Mouse (Mus musculus) cerebellum, adult 18-20 months (tissue): Measurements from ENCODE around the gene Chd2.
A peak's percentile ranks its signal among the peaks of the same experiment; 100 is the strongest.
"Not testable (repeated sequence)": the region's sequence is repeated elsewhere in the genome, so short reads cannot be mapped to it uniquely, and the experiment has no call there.

Source experiments
- DNase-seq, 2 experiments: peaks; one replicate each; pipeline ENCODE4 v3.0.0; 2021

Chd2 gene

DNA sequence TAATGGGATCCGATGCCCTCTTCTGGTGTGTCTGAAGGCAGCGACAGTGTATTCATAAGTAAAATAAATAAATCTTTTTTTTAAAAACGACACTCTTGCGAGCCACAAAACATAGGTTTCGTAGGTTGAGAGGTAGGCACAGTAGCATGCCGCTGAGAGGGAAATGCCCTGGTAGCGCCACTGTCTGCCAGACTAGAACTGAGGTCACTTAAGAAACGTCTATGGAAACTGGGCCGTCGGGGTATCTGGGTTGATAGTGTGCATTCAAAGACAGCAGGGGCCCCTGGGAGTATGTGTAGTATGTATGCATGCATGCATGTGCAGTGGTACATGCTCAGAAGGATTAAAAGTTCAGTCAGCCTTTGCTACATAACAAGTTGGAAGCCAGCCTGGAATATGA lies 21.4 kb downstream of the Chd2 start:
- DNase-seq = no peak

DNA sequence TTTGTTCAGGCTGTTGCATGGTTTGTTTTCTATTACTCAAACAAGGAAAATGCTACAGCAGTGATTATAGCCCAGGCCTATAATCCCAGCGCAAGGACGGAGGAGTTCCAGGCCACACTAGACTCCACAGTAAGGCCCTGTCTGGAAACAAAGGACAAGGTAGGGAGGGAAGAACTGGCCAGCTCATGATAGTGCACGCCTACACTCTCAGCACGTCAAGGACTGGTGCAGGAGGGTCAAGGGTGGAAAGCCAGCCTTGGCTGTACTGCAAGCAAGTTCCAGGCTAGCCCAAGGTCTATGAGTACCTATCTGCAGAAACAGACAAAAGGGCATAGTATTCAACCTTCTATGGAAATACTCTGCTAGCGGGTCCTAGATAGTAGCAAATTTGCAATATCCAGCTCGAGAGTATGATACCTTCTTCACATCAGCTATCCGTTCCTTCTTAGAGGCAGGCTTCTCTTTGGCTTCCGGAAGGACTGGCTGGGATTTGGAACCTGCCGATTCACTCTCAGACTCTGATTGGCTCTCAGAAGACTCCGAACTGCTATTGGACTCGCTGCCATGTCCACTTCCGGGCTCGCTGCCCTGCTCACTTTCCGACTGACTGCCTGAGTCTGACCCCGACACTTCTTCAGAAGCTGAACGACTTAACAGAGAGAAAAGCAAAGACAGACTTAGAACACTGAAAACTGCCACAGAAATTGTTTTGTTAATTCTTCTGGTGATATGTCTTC lies 22.4 kb downstream of the Chd2 start:
- no peak for DNase-seq

GRCm38 (mm10) chr7:73518373-73518980 lies 23.2 kb downstream of the Chd2 start:
- not testable (repeated sequence) for DNase-seq

- no peak for DNase-seq
Measured at GRCm38 (mm10) chr7:73517432-73518054, 24.1 kb downstream of the Chd2 start.

DNA sequence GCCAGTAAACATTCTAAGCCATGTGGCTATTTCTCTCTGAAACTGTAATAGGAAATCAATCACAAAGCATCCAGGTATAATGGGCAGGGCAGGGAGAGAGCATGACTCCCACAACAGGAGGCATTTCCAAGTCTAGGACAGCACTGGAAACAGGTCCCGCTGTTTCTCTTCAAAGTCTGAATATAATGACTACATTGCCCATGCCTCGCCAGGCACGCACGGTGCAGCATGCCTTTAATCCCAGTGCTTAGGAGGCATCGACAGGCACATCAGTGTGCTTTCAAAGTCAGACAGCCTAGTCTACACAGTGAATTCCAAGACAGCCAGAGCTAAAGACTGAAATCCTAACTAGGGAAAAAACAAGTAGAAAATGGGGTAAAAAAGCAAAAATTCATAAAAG lies 24.8 kb downstream of the Chd2 start:
- DNase-seq = no peak

DNA sequence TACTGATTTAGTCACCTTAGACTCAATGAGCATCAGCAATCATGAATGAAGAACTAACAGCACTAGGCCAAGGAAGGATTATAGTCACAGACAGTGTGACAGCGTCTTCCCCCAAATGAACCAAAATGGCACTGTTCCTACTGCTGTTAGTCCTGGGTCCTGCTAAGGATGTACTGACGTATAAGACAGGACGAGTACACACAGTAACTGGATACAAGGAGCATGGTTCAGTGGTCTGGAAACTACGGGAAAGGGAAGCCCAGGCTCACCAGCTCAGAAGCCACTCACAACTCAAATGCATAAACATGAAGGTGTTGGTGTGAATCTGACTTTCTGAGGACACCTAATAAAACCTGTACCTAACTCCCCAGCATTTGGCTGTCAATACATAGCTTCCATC lies 27.1 kb downstream of the Chd2 start:
- DNase-seq = no peak

- DNase-seq = no peak
Measured at GRCm38 (mm10) chr7:73512422-73512821, 29.2 kb downstream of the Chd2 start.

- DNase-seq = no peak
Measured at GRCm38 (mm10) chr7:73508688-73509087, 32.9 kb downstream of the Chd2 start.

DNA sequence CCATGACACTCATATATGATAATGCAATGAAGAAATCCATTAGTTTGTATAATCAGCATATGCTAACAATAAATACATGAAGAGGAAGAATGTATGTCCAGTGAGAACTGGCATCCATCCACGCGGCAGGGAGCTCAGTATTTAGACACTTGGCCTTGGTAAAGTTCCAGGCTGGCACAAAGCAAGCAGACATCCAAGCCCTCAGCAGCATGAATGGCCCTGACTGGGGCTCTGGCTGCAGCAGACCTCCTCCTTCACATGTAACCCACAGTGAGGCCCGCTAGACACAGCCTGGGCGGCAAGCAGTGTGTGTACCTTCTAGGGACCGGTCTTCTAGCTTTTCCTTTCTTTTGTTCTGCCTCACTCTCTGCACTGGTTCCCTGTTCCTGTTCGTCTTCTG lies 34.1 kb downstream of the Chd2 start:
- DNase-seq = peak; percentile 86 to 88

GRCm38 (mm10) chr7:73506852-73507251 lies 34.8 kb downstream of the Chd2 start:
- DNase-seq = no peak

- DNase-seq = peak in 1 of 2 experiments; percentile 45
Measured at GRCm38 (mm10) chr7:73505266-73505665, 36.4 kb downstream of the Chd2 start.

- no peak for DNase-seq
Measured at GRCm38 (mm10) chr7:73498200-73498599, 43.4 kb downstream of the Chd2 start.

DNA sequence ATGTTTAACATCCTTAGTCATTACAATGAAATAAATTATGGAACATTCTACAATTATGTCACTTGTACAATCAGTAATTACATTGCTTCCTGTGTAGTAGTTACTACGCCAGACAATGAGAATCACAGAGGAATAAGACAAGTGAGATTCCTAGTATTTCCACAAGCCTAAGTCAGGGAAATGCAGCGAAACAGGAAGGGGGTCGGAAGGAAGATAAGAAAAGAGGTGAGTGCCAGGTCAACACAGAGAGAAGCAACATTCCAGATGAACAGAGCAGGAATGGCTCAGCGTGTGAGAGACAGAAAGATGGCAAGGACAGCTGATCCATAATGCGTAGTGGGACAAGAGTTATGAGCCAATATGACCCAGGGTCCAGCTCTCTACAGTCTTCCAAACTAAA lies 52.4 kb downstream of the Chd2 start:
- no peak for DNase-seq

DNA sequence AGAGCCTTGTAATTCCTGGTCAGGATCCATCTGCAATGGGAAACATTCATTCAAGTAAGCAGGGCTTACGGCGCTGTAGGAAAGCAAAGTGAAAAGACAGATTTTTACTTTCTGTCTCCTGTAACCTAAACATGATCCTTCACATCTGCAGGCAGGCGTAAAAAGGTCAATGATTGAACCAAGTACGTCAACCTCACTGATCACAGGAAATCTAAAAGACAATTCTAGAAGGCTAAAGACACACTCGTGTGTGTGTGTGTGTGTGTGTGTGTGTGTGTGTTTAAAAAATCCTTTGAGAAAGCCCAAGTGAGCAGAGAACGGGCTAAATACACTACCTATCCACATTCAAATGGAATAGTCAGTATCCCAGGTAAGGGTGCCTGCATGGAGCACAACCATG lies 60.5 kb downstream of the Chd2 start:
- no peak for DNase-seq

GRCm38 (mm10) chr7:73479506-73479905 lies 62.1 kb downstream of the Chd2 start:
- DNase-seq = no peak

- no peak for DNase-seq
Measured at GRCm38 (mm10) chr7:73478157-73479058, 63.2 kb downstream of the Chd2 start.

- no peak for DNase-seq
Measured at GRCm38 (mm10) chr7:73467741-73468140, 73.9 kb downstream of the Chd2 start.

- no peak for DNase-seq
Measured at GRCm38 (mm10) chr7:73463546-73463945, 78.1 kb downstream of the Chd2 start.

DNA sequence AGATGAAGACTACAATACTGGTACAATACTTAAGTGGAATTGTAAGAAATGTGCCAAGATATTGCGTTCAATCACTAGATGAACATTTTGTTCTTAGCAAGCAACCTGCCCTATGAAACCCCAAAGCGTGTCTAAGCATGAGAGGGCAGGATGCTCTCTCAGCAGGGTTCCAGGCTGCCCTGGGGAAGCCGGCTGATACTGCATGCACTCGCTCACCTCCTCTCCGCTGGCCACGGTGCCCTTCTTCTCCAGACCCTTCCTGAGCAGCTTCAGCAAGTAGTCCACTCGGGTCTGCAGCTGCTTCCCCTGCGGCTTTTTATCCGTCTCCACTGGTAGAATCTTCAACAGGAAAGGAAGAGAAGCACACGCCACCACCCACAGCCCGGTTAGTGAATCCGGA lies 87.5 kb downstream of the Chd2 start:
- DNase-seq = peak; percentile 49 to 56

GRCm38 (mm10) chr7:73452187-73452808 lies 89.3 kb downstream of the Chd2 start:
- DNase-seq = no peak

DNA sequence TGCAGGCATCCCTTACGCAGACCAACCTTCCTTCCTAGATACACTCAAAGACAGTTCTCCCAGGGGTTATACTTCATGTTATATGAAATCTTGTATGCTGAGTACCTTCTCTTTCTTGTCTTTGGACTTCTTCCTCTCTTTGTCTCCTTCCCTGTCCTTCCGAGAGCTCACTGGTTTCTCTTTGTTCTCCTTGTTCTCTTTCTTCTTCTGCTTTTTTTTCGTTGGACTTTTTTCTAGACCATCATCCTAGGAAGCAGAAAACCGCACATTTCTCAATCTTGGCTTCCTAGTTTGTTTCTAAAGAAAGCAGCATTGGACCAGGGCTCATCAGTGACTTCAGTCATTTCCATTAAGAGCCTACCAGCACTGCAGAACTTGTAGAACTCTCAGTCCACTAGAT lies 90.0 kb downstream of the Chd2 start:
- DNase-seq = no peak

DNA sequence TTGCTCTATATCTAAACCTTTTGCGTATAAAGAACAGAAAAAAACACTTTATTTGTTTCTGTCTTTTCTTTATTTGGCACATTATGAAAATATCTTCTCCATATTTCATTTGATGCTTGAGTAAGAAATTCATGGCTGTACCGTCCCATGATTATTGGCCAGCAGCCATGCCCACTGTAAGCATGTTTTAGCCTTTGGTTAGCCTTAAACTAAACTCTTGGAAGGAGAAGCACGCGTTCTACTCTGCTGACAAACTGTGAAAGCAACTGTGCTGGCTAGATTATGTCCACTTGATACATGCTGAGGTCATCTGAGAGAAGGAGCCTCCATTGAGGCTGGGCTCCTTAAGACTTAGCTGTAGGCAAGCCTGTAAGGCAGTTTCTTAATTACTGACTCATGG lies 99.4 kb downstream of the Chd2 start:
- no peak for DNase-seq

- no peak for DNase-seq
Measured at GRCm38 (mm10) chr7:73441802-73442201, 99.8 kb downstream of the Chd2 start.
